Mouse (Mus musculus) testis, adult 10 weeks (tissue): ENCODE measurements around the gene Ets1. TPM values are rescaled to one million over a fixed set of nuclear protein-coding genes. Genes with fewer than 3 reads are reported as not detected.

Source experiments
- polyA plus RNA-seq: library from polyadenylated mRNA; stranded (reverse); fragments of 350-450 nt; fragmentation: Illumina TruSeq; extraction: RNeasy Lipid Tissue Mini Kit (QIAGEN cat#74804); gene quantifications from one replicate; pipeline ENCODE4 v1.2.3, GENCODE M21; 2014; ENCODE audit warnings: low read depth, low replicate concordance

Gene Ets1
- 2.0 TPM for polyA plus RNA-seq

DNA sequence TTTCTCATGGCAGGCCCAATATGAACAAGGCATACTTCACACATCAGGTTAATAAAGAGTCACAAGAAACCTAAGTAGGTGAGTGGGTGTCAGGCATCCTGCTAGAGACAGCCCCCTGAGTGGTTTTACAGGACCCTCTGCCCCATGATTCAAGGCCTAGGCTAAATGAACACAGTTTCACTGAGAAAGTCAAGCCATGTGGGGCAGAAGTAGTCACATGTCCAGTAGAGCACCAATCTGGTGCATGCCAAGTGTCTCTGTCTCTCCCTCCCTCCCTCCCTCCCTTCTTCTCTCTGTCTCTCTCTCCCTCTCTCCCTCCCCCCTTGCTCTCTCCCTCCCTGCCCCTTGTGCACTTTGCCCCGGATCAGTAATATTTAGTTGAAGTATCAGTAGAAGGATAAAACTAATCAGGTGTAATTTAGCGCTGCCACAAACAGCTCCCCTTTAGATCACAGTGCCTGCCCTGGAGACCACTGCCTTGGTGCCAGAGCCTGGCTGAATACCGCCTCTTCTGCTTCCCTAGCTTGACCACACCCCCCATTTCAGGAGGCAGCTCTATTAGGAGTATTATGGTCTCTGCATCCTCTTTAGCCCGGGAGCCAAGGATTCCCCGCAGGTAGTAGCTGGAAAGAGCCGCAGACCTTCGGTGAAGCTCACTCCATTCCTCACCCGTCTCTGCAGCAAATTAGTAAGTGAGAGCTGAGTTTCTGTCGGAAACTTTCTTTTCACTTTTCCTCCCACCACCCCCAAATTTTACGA is at the start of gene Ets1:
Gene Ets1 (plus strand): TSS at position 595 of the 759 bp plus-strand sequence.

Other genes starting within 250 kb of the Ets1 start
- 0.94 TPM for gene Fli1, start 93.4 kb upstream of the Ets1 start, polyA plus RNA-seq